Mouse (Mus musculus): ENCODE data around the gene Micu1.

DNA sequence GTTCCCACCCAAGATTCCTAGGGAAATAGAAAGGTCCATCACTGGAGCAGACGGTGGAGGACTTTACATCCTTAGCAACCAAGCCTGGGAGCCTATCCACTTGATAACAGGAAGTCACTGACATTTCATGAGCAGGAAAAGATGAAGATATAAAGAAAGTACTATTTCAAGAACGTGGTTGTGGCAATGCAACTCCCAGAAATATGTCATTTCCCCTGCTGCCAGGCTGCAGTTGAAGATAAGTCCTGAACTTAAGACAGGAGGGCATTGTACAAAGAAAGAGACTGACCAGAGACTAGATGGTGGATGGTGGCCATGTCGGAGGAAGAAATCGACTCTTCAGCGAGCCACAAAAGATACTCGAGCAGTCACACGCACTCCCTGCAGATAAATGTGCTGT lies 129.7 kb downstream of the Micu1 start:
- TF ChIP-seq CTCF (IDR thresholded peaks at IDR 0.05; ENCODE audit: insufficient read depth, low read length) (no peak), POLR2A (IDR thresholded peaks at IDR 0.05; ENCODE audit: borderline replicate concordance, extremely low read depth, low read depth, low read length) (no peak)
